Mouse (Mus musculus) retina, postnatal 7 days (tissue): Measurements from ENCODE around the gene Edc3.

Source experiments
- DNase-seq: peaks from one replicate; pipeline ENCODE4 v3.0.0-alpha.2; 2012; ENCODE audit warnings: low read depth, low spot score

The Edc3 gene

DNA sequence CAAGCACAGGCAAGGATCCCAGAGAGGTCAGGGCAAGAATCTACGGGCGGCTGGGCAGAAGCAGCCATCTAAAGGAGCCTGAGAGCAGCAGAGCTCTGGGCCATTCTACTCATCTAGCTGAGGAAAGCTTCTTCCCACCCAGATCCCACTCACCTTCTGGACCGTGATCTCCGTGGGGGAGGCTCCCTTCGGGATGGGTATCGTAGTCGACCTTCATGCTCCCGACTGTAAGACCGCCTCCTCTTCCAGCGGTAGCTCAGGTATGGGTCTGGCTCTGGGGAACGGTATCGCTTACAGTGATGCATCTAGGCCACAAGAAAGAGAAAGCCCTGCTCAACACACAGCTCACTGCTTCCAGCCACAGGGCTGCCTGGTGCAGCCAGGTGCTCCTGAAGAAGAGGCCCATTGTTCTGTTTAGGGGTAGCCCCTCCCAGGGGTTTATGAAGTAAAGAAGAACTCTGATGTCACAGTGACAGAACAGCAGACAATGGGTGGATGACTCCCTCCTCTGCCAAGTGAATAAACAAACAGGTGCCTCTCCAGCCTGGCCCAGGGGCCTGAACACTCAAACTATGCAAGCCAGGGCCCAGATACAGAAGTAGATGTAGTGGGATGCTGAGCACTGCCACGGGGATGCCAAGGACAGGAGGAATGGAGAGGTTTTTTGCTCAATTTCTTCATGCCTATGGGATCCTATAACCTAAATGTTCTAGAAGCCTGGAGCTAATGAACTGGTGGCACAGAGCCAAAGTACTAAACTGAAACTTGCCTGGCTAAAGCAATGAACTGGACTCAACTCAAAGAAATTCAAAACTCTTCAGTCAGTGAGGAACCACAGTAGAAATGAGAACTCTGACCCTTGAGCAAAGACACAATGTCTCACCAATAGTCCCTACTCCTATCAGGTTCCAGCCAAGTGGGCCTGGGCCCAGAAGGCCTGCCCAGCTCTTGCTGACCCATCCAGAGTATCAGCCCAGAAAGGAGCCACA lies 53.5 kb downstream of the Edc3 start:
- no peak for DNase-seq

DNA sequence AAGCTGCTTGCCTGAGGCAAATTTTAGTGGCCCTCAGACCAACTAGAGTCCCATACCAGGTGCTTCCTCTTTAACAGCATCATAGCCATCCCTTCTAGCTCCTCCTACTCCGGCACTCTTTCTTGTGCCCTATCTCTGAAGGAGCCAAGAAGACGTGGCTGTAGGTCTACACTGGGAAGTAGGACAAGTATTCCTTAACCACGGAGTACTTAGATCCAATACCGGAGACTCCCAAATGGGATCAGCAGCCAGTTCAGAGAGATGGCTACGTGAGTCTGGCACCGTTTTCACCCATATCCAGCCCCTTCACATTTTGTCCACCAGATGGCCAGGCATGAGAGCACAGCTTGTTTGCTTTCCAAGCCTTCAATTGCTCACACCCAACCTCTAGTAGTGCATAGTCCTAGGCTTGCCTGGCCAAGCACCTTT lies 54.2 kb downstream of the Edc3 start:
- no peak for DNase-seq

DNA sequence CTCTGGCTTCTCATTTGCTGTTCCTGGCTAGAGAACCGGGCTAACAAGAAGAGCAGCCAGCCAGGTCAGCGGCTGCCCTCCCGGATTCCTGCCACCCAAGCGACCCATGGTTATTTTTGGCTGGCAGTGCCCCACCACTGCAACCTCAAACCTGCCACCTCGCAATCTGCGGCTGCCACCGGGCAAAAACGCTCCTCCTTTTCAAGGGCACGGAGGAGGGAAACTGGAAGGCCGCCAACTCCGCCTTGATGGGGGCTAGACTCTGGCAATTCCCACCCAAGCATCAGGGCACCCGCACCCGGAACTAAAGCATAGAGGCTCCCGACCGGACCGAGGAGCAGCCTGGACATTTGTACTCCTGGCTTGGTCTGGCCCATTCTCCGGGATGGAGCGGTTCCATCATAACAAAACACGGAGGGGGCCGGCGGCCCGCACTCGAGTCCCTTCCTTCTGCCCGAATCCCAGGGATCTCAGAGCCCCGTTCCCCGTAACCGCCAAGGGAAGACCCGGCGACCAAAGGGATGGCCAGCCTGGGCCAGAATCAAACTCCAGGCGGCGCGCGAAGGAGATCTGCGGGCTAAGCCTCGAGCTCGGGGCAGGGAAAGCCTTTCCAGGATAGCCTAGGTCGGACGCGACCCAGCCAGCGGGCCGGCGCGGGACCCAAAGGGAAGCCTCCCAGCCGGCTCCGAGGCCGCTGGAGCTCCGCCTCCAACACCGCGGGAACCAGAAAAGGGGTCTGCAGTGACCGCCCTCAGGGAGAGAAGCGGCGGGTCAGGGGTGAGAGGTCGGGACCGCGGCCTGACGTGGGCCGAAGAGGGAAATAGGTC lies 56.0 kb downstream of the Edc3 start:
- no peak for DNase-seq

DNA sequence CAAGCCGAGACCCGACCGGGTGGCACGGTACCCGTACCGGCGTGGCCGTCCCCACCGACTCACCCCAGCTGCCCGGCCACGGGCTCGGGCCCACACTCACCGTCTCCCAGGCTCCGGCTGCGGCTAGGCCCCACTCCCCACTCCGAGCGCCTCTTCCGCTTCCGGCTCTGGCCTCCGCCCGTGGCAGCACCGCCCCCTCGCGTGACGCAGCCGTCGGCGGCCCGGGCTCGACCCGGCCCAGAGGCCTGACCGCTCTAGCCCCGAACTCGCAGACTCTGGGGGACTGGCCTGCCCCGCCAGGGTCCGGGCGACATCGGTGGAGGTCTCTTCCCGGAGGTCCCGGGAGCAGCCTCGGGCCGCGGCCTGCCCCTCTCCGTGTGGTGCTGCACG lies 56.6 kb downstream of the Edc3 start:
- peak; percentile 82 for DNase-seq

DNA sequence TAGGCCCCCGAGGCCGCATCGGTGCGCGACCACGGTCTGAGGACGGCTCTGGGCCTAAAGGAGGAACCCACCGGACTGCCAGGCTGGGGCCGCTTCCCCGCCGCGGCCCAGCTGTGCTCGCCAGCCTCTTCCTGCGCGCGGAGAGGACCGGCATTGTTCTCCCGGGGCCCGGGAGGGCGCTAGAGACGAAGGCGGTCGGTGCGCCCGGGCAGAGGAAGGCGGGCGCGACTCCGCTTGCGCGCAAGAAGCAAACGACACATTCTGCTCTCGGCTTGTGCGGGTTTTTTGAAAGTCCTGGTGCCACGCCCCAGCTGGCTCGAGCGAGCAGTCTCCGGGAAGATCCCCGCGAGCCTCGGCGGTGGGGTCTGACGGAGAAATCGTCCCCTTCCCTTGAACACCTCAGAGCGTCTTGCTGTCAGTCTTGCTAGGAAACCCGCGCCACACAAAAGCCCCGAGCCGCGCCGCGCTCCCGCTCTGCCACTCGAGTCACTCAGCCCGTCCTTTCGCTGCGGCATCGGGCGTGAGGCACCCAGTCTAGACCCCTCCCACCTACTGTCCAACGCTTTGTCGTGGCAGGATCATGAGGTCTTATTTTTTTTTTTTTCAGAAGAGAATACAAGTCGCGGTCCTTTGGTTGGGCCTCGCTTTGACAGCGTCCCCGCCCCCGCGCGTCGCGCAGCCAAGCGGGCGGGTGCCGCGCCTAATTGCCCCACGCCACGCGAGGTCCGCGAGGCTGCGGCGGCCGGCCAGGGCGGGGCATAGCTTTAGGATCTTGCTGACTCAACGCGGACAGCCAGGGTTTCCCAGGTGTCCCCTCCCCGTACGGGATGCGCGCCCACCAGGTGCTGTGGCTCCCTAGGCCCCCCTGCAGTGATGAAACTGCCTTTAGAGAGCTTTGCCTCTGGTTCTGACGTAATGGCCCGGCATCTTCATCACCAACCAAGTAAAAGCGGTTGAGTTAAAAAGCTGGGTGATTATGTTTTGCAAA lies 57.3 kb downstream of the Edc3 start, which contains the start of gene Clk3:
Gene Clk3 (minus strand): TSS at position 497 of the 988 bp plus-strand sequence.
- peak; percentile 54 for DNase-seq

DNA sequence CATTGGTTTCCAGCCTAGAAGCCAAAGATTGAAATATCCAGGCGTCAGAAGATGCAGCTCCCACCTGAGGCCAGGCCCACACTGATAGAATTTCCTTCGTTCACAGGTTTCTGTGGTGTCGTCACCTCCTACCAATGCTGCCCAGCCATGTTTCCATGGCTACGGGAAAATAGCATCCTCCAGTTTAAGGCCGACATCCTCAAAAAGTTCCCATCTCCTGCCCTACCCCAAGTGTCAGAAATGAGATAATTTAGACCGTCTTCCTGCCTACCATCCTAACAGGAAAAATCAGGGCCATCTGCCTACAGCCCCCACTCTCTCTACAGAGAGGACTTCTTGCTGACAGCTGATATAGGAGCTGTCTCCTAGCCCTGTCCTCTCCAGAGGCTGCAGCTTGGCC lies 58.1 kb downstream of the Edc3 start:
- no peak for DNase-seq

DNA sequence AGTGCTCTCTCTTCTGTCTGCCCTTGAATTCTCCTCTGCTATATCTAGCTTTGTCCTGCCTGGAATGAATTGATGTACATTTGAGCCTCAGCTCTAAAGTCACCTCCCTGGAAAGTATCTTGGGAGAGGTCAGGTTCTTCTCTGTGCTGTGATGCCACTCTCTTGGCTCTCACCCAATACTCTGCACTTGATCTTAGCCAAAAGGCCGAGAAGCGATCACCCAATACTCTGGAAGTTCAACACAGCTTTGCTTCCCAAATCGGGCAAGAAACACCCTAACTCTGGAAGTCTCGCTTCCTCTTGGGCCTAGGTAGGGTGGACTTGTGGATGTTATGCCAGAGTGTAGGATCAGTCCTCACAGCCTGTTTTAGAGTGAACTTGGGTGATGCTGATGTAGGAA lies 58.9 kb downstream of the Edc3 start:
- no peak for DNase-seq

DNA sequence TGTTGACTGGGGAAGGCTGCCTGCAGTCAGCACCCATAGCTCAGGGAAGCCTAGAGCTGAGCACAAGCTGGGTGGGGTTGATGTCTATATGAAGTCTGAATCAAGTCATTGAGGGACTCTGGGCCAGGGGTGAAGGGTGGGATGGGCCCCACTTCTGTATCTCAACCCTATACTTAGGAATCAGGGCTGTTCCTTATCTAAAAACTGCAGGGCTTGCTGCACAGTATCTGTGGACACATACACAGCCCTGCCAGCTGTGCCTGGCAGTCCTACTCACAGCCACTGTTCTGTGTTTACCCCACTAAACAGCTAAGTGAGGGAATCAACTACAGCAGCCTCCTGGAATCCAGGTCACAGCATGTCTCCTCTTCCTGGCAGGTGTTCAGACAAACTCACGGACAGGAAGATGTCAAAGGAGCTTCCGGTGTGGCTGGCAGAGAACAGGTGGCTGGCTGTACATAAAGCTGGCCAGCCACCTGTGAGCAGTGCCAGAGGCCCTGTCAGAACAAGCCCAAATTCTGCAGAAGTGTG lies 61.3 kb downstream of the Edc3 start:
- no peak for DNase-seq

DNA sequence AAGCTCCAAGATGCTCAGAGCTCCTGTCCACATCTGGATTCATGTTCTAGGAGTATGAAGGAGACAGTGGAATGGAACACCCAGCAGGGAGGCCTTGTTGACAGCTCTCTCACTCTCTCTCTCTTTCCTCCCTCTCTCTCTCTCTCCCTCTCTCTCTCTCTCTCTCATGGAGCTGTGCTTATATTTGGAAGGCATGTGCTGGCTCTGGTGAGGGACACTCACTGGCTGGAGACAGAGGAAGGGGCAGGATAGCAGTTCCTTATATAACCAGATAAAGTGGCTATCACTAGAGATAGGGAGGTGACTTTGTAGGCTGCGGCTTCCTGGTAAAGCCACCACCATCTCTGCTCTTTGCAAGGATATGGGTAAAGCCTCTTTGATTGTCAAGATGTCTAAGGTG lies 61.9 kb downstream of the Edc3 start:
- DNase-seq, result no peak

DNA sequence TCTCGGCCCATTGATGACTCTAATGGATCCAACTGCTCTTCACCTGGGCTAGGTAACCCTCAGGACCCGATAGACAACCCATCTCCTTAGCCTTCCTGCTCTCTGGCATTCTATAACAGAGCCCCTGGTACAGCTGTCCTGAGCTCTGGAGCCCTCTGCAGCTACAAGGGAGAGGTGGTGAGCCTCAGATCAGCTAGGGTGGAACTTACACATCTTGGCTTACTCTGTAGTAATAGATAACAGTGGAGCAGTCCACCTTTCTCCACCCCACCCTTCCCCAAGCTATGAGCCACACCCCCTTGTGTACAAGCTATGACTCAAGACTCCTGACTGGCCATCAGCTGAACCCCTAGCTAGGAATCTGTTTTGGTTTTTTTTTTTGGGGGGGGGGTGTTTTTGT lies 62.5 kb downstream of the Edc3 start:
- DNase-seq, result no peak

DNA sequence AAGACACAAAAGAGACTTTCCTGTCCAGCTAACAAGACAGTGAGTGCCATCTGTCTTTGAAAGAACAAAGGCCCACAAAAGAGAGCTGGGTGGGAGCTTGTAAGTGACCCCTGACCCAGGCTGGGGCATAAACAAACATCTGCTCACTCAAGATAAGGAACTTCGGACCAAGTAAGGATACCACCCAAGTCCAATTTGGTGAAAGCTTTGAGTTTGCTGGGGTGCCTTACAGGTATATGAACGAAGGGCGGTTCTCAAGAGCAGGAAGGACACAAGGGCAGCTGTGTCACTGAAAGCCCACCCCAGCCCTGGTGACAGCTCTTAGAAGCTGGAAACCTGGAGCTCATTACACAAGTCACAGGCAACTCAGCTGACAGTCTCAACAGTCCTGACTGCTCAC lies 65.4 kb downstream of the Edc3 start:
- no peak for DNase-seq

DNA sequence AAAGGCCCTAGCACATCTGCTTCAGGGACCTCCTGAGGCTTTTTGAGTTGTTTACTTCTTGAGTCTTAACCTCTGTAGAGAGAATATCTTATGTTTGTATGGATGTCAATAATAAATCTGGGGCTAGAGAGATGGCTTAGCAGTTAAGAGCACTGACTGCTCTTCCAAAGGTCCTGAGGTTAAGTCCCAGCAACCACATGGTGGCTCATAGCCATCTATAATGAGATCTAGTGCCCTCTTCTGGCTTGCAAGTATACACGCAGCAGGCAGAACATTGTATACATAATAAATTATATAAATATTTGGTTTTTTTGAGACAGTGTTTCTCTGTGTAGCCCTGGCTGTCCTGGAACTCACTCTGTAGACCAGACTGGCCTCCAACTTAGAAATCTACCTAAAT lies 65.8 kb downstream of the Edc3 start:
- DNase-seq, result no peak

DNA sequence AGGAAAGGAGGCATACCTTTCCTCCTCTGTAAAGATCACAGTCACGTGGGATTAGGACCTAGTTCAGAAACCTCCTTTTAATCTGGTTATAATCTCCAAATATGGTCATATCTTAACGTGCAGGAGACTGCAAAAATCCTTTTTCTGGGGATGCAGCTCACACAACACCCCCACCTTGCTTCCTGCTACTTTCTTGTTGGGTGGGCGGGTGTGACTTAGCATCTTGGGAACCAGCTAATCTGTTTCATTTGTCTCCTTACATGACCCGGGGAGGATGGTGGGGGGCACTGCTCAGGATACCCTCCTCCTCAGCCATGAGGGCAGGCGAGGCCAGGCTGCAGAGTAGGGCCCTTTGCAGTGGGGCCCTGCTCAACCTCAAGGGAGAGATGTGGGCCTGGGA lies 66.7 kb downstream of the Edc3 start:
- DNase-seq, result no peak

DNA sequence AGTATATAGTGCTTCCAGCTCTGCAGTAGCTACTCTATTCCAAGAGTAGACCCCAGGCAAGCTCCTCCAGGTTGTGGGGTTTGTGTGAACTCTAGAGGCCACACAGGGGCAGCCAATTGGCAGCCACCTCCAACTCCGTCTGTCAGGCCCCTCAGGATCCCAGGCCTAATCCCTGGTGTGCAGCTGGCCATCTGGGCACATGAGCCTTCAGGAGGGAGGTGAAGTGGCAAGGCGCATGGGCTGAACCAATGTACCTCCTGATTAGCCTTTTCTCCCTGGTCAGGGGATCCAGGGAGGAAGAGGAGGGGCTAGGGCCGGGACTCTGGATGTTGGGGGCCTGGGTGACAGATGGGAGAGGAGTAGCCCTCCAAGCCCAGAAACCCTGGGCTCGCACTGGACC lies 67.4 kb downstream of the Edc3 start:
- DNase-seq, result peak; percentile 43

DNA sequence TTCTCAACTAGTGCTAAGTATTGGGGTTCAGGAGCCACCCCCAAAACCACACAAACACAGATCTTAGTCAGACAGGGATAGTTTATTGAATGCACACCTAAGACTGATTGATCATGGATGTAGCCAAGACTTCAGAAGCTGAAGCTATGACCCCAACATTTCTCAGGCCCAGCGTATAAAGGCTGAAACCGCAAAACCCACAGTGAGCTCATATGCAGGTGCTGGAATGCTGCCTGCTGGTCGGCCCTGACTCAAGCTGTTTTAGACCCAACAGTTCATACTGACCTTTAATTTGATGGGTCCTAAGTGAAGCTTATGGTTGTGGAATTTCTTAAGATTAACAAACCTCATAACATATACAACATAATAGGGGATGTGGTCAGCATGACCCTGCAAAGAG lies 74.3 kb downstream of the Edc3 start:
- no peak for DNase-seq

DNA sequence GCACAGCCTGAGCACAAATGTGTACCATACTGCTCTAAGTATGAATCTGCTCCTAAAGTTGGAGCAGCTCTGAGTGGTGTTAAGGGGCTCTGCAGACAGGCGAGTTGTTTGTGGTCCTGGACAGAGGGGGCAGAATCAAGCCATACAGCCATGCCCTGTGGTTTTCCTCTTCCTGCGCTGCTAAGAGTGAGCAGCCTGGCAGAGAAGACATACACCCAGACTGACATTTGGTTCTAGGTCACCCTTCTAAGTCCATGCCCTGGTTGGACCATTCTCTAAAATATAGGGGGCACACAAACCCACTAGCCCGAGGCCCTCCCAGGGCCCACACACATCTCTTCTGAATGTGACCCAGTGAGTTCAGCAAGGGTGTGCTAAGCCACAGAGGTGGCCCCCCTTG lies 81.4 kb downstream of the Edc3 start:
- no peak for DNase-seq

DNA sequence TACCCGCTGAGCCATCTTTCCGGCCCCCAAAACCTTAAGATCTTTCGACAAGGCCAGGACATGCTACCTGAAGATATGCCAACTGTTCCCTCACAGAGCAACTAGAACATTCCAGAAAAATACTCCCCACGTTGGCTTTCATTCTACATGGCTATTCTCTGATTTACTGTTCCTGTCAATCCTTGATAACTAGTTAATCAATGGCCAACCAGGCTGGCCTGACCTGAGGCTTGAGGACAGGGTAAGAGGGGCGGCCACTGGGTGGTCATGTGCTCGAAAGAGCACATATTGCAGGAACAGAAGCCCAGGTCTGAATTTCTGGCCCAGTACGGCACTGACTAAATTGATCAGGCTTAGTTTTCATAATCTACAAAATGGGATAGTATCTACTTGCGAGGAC lies 89.1 kb downstream of the Edc3 start:
- no peak for DNase-seq

DNA sequence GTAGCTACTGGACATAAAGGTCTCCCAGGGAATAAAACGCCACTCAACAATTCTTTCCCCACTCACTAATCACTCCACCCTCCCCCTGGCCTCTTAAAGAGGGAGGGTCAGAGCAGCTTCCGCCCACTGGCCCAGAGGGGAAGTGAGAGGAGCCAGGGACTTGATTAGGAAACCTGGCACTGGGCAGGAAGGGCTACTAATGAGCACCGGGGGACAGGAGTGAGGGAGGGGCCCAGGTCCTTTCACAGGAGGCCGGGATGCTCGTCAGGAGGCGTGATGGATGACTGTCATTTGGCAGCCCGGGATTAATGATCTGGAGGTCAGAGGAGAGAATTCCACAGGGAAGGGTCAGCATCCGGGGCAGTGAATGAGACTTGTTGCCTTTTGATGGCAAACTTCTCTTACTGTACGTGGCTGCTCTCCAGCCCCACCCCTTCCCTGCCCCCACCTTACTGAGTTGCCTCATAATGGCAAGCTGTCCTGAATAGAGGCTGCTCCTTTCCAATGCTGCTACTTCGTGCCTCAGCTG lies 90.4 kb downstream of the Edc3 start:
- no peak for DNase-seq

DNA sequence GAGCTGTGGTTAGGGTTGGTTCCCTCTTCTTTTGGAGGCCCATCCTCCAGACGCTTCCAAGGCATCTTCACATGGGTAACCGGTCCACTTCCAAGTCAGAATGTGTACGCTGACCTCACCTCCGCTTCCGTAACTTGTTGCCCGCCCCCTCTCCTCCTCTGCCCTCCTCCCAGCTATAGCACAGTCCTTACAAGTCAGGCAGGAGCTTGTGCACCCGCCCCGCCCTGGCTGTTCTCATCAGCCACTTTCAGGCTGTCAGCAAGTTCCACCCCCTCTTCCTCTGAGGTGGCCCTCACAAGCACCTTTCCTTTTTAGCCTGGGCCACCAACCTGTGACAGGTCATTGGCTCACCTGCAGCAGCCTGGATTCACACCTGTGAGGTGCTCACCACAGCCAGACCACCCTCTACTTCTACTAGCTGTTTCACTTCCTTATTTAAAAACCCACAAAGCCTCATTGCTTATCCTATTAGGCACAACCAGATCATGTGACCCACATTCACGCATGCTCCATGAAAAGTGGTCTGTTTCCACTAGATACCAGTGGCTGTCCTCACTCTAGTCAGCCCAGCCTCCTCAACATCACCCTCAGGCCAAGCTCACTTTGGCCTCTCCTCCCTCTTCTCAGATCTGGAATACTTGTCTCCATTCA lies 92.1 kb downstream of the Edc3 start:
- no peak for DNase-seq
